ENCODE assay signal across 11 mouse cellular contexts in the genomic region with DNA sequence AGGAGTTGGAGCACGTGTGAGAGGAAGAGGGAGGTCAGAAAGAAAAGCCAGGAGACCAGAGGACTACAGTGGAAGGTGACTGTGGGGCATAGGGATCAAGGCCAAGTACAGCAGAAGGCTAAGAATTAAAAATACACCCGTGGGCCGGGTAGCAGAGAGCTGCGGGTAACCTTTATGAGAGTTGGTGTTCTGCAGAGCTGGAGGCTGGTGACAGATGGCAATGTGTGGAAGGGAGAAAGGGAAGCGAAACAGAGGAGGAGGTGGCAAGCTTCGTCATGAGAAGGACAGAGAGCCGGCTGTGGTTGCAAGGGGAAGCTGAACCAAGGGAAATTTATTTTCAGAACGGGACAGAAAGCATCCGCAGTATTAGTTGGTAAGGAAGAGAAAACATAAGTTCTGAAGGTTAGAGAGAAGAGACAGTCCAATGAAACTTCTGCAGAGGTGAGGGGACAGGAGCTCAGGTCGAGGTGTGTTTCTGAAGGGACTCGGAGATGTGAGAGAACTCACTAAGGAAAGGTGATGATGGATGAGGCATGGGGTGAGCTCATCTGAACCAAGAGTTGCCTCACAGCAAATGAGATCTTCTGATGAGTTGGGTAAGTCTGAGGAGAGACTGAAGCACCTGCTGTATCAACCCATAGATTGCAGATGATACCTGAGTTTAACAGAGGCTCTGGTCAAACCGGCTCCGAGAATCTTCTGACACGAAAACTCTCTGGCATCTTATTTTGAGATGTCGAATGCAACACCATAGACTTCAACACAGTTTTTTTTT.
DNase-seq lines count a peak whose midpoint lies in the region; ATAC-seq and TF ChIP-seq lines count a peak whose summit lies in the region.
"Had no signal": no experiment of that assay in that cellular context is flagged by ENCODE, and none has a peak within 500 bp of the region (broad histone marks: within the 10 kb centered on the region; RNA-seq: fewer than 3 reads in every experiment).

No protein-coding gene starts in this region.

- no peaks in the 10 kb centered on the region for H3K27me3 ChIP-seq in midbrain, embryonic 11.5 days (ENCODE audit: control insufficient read depth, insufficient read depth, low read length)
- H3K27me3 ChIP-seq in midbrain, embryonic 15.5 days (replicated peaks), result no peaks in the 10 kb centered on the region
- H3K27me3 ChIP-seq in stomach, postnatal 0 days (ENCODE audit: control insufficient read depth, insufficient read depth, low read length), result no peaks in the 10 kb centered on the region
- H3K27me3 ChIP-seq: kidney, embryonic 15.5 days had no signal

- TF ChIP-seq CTCF in cortical plate, adult 2 months (IDR thresholded peaks at IDR 0.05; ENCODE audit: extremely low read depth, insufficient read depth, low read length), result no peak
- TF ChIP-seq CTCF in stomach, postnatal 0 days (IDR thresholded peaks at IDR 0.05; ENCODE audit: low read depth), result no peak

- H3K9ac ChIP-seq in midbrain, embryonic 11.5 days (ENCODE audit: low read length), result no peak overlapping the region
- no peak overlapping the region for H3K9ac ChIP-seq in midbrain, embryonic 15.5 days
- H3K9ac ChIP-seq in stomach, postnatal 0 days (ENCODE audit: low read length), result no peak overlapping the region
- H3K9ac ChIP-seq: kidney, embryonic 15.5 days; lung, embryonic 14.5 days had no signal

- H3K9me3 ChIP-seq in midbrain, embryonic 11.5 days (ENCODE audit: control insufficient read depth, low read length), result no peaks in the 10 kb centered on the region
- H3K9me3 ChIP-seq in midbrain, embryonic 15.5 days, result no peaks in the 10 kb centered on the region
- no peaks in the 10 kb centered on the region for H3K9me3 ChIP-seq in stomach, postnatal 0 days (ENCODE audit: control insufficient read depth, low read length)
- H3K9me3 ChIP-seq: kidney, embryonic 15.5 days had no signal

- H3K27ac ChIP-seq in midbrain, embryonic 11.5 days (ENCODE audit: low read depth, low read length), result no peak overlapping the region
- H3K27ac ChIP-seq in midbrain, embryonic 15.5 days, result no peak overlapping the region
- H3K27ac ChIP-seq in cortical plate, adult 2 months (ENCODE audit: insufficient read depth, low read length), result peak overlapping the region; percentile 74
- H3K27ac ChIP-seq in stomach, postnatal 0 days (replicated peaks), result no peak overlapping the region
- H3K27ac ChIP-seq: heart, adult 2 months; kidney, embryonic 15.5 days had no signal

- H3K4me2 ChIP-seq in midbrain, embryonic 11.5 days, result no peak overlapping the region
- H3K4me2 ChIP-seq in midbrain, embryonic 15.5 days, result no peak overlapping the region
- no peak overlapping the region for H3K4me2 ChIP-seq in stomach, postnatal 0 days (replicated peaks; ENCODE audit: low read depth)
- H3K4me2 ChIP-seq: kidney, embryonic 15.5 days; lung, embryonic 14.5 days had no signal

- no peak for TF ChIP-seq POLR2A in cortical plate, adult 2 months (IDR thresholded peaks at IDR 0.05; ENCODE audit: extremely low read depth, insufficient read depth, low read length)

- no peak for TF ChIP-seq EP300 in stomach, postnatal 0 days (optimal IDR thresholded peaks at IDR 0.05)

- WGBS in midbrain, embryonic 11.5 days, result 91% methylated on average over 15 of the region's 15 CpGs
- 90% methylated on average over 15 of the region's 15 CpGs for WGBS in midbrain, embryonic 15.5 days
- WGBS in stomach, postnatal 0 days, result 87% methylated on average over 15 of the region's 15 CpGs

- DNase-seq in midbrain, embryonic 11.5 days (ENCODE audit: low spot score, missing footprints), result peak; percentile 12
- peak; percentile 69 to 86 for DNase-seq in left cerebral cortex, adult 18-20 months (ENCODE audit: low spot score in 2 of 2)
- peak; percentile 81 to 91 for DNase-seq in right cerebral cortex, postnatal 36 days (ENCODE audit: low spot score in 2 of 2)
- DNase-seq in thymus, postnatal 4 days, result no peak
- DNase-seq in stomach, postnatal 0 days (ENCODE audit: low spot score), result no peak
- no peak for DNase-seq in thymus, adult 18-20 months
- DNase-seq: lung, embryonic 14.5 days had no signal

- no peak for ATAC-seq in midbrain, embryonic 11.5 days (ENCODE audit: low FRiP score)
- ATAC-seq in midbrain, embryonic 15.5 days (replicated peaks), result no peak
- ATAC-seq in stomach, postnatal 0 days (ENCODE audit: low FRiP score, low TSS enrichment), result no peak

- peaks cover under 1% of the 10 kb centered on the region; the same call in 1 of the 2 replicates for H3K4me1 ChIP-seq in midbrain, embryonic 11.5 days (ENCODE audit: control insufficient read depth, insufficient read depth, low read length)
- no peaks in the 10 kb centered on the region for H3K4me1 ChIP-seq in midbrain, embryonic 15.5 days
- peaks cover 7% of the 10 kb centered on the region; the same call in 1 of the 2 replicates for H3K4me1 ChIP-seq in cortical plate, adult 2 months (ENCODE audit: control insufficient read depth, insufficient read depth, low read length)
- H3K4me1 ChIP-seq in stomach, postnatal 0 days (replicated peaks; ENCODE audit: control insufficient read depth, insufficient read depth), result no peaks in the 10 kb centered on the region
- H3K4me1 ChIP-seq: kidney, embryonic 15.5 days had no signal

- no peaks in the 10 kb centered on the region for H3K36me3 ChIP-seq in midbrain, embryonic 11.5 days (ENCODE audit: control insufficient read depth, insufficient read depth, low read length)
- H3K36me3 ChIP-seq in midbrain, embryonic 15.5 days (replicated peaks), result no peaks in the 10 kb centered on the region
- H3K36me3 ChIP-seq in stomach, postnatal 0 days (ENCODE audit: control insufficient read depth, insufficient read depth, low read length), result no peaks in the 10 kb centered on the region
- H3K36me3 ChIP-seq: kidney, embryonic 15.5 days had no signal

- no peak overlapping the region for H3K4me3 ChIP-seq in midbrain, embryonic 11.5 days (ENCODE audit: low read depth, low read length)
- H3K4me3 ChIP-seq in midbrain, embryonic 15.5 days, result no peak overlapping the region
- H3K4me3 ChIP-seq in cortical plate, adult 2 months (ENCODE audit: insufficient read depth, low read length), result no peak overlapping the region
- H3K4me3 ChIP-seq in stomach, postnatal 0 days (ENCODE audit: low read depth, low read length), result no peak overlapping the region
- H3K4me3 ChIP-seq: heart, adult 2 months; kidney, embryonic 15.5 days had no signal

Comparison
In these comparisons a context has a peak if more than half of its experiments do, and no peak if none do; other contexts are left out.
1. DNase-seq: peak in midbrain, embryonic 11.5 days (single experiment), left cerebral cortex, adult 18-20 months (2 of 2) and right cerebral cortex, postnatal 36 days (2 of 2); none in thymus, postnatal 4 days (single experiment), stomach, postnatal 0 days (single experiment) and thymus, adult 18-20 months (0 of 2).